Mouse (Mus musculus) hindbrain, embryonic 16.5 days (tissue): ENCODE measurements around the gene Lnx2. TPM values are rescaled to one million over a fixed set of nuclear protein-coding genes. Genes with fewer than 3 reads are reported as not detected.

Experiments used
- ATAC-seq: fragments of 200-750 bp; cut with Nextera tagmentation; 2 replicates; pipeline ENCODE4 v1.8.0; 2017; ENCODE audit warnings: moderate TSS enrichment, moderate library complexity
- H3K27ac ChIP-seq: fragments of 300-500 bp; sonication (generic); 2 replicates; pipeline ENCODE4 v1.5.1; 2014; ENCODE audit warnings: low read depth, mild to moderate bottlenecking, control low read depth, low read length, moderate library complexity
- H3K27me3 ChIP-seq: fragments of 300-500 bp; sonication (generic); replicated peaks from 2 replicates; pipeline ENCODE4 v1.6.1; 2014; ENCODE audit warnings: low read length; ENCODE audit not compliant: control insufficient read depth, insufficient read depth
- H3K36me3 ChIP-seq: fragments of 300-500 bp; sonication (generic); 2 replicates; pipeline ENCODE4 v1.6.1; 2014; ENCODE audit warnings: mild to moderate bottlenecking, low read length, moderate library complexity, mixed read lengths; ENCODE audit not compliant: control insufficient read depth, insufficient read depth
- H3K4me1 ChIP-seq: fragments of 300-500 bp; sonication (generic); 2 replicates; pipeline ENCODE4 v1.6.1; 2014; ENCODE audit warnings: low read depth, low read length; ENCODE audit not compliant: control insufficient read depth, insufficient read depth
- H3K4me2 ChIP-seq: fragments of 300-500 bp; sonication (generic); 2 replicates; pipeline ENCODE4 v1.6.1; 2014; ENCODE audit warnings: mild to moderate bottlenecking, low read length, control low read depth, moderate library complexity
- H3K4me3 ChIP-seq: fragments of 300-500 bp; sonication (generic); 2 replicates; pipeline ENCODE4 v1.5.1; 2014; ENCODE audit warnings: mild to moderate bottlenecking, low read length, control low read depth, moderate library complexity
- H3K9ac ChIP-seq: fragments of 300-500 bp; sonication (generic); 2 replicates; pipeline ENCODE4 v1.6.1; 2014; ENCODE audit warnings: low read depth, mild to moderate bottlenecking, control low read depth, low read length, moderate library complexity
- H3K9me3 ChIP-seq: fragments of 300-500 bp; sonication (generic); 2 replicates; pipeline ENCODE4 v1.6.1; 2014; ENCODE audit warnings: mild to moderate bottlenecking, low read length, moderate library complexity; ENCODE audit not compliant: control insufficient read depth
- WGBS: fragments of 180-500 bp; shearing (Covaris S2); extraction: QIAGEN DNeasy Blood & Tissue Kit; methylation state at CpG from one replicate; pipeline ENCODE4 v1.1.7; 2014; 5-methylcytosine and 5-hydroxymethylcytosine counted together
- polyA plus RNA-seq: library from polyadenylated mRNA; unstranded; fragments of >200 nt; fragmentation: Nextera tagmentation; extraction: Ambion mirVana; gene quantifications from 2 replicates; pipeline ENCODE4 v1.2.1, GENCODE M21; 2015

The Lnx2 gene
- polyA plus RNA-seq, 1 experiment from 2014 or later, result 4.5 TPM

- H3K9me3 ChIP-seq, result no peaks in the 10 kb centered on the region
- ATAC-seq, result no peak
- WGBS, result 79% methylated on average over 5 of the region's 5 CpGs
- H3K36me3 ChIP-seq, result no peaks in the 10 kb centered on the region
- no peaks in the 10 kb centered on the region for H3K4me1 ChIP-seq
- H3K4me3 ChIP-seq, result no peak overlapping the region
- H3K9ac ChIP-seq, result no peak overlapping the region
- no peak overlapping the region for H3K27ac ChIP-seq
- no peak overlapping the region for H3K4me2 ChIP-seq
- H3K27me3 ChIP-seq, result no peaks in the 10 kb centered on the region
Observed at GRCm38 (mm10) chr5:147068876-147069275, 7.5 kb downstream of the Lnx2 start.

GRCm38 (mm10) chr5:147066965-147067364 lies 9.4 kb downstream of the Lnx2 start:
- Histone ChIP-seq H3K27ac (no peak overlapping the region), H3K9me3 (no peaks in the 10 kb centered on the region), H3K9ac (no peak overlapping the region), H3K4me3 (no peak overlapping the region), H3K27me3 (no peaks in the 10 kb centered on the region), H3K4me1 (no peaks in the 10 kb centered on the region), H3K36me3 (no peaks in the 10 kb centered on the region), H3K4me2 (no peak overlapping the region)
- 75% methylated on average over 5 of the region's 5 CpGs for WGBS
- ATAC-seq, result no peak

GRCm38 (mm10) chr5:147066129-147066528 lies 10.3 kb downstream of the Lnx2 start:
- no peak overlapping the region for H3K4me3 ChIP-seq
- H3K36me3 ChIP-seq, result no peaks in the 10 kb centered on the region
- no peak overlapping the region for H3K9ac ChIP-seq
- no peaks in the 10 kb centered on the region for H3K4me1 ChIP-seq
- no peak overlapping the region for H3K4me2 ChIP-seq
- 64% methylated on average over 4 of the region's 4 CpGs for WGBS
- no peak overlapping the region for H3K27ac ChIP-seq
- no peaks in the 10 kb centered on the region for H3K9me3 ChIP-seq
- H3K27me3 ChIP-seq, result no peaks in the 10 kb centered on the region
- no peak for ATAC-seq

- Histone ChIP-seq H3K9ac (no peak overlapping the region), H3K27me3 (no peaks in the 10 kb centered on the region), H3K4me3 (no peak overlapping the region), H3K4me1 (no peaks in the 10 kb centered on the region), H3K36me3 (no peaks in the 10 kb centered on the region), H3K27ac (no peak overlapping the region), H3K9me3 (no peaks in the 10 kb centered on the region), H3K4me2 (no peak overlapping the region)
- WGBS, result 67% methylated on average over 8 of the region's 8 CpGs
- no peak for ATAC-seq
Observed at GRCm38 (mm10) chr5:147063215-147063661, 13.1 kb downstream of the Lnx2 start.

- Histone ChIP-seq H3K9ac (no peak overlapping the region), H3K27ac (no peak overlapping the region), H3K27me3 (no peaks in the 10 kb centered on the region), H3K4me1 (no peaks in the 10 kb centered on the region), H3K4me2 (no peak overlapping the region), H3K36me3 (no peaks in the 10 kb centered on the region), H3K4me3 (no peak overlapping the region), H3K9me3 (no peaks in the 10 kb centered on the region)
- WGBS, result 80% methylated on average over 2 of the region's 2 CpGs
- no peak for ATAC-seq
Observed at GRCm38 (mm10) chr5:147060024-147060423, 16.4 kb downstream of the Lnx2 start.

GRCm38 (mm10) chr5:147059319-147059718 lies 17.1 kb downstream of the Lnx2 start:
- no peak overlapping the region for H3K4me2 ChIP-seq
- peaks cover 3% of the 10 kb centered on the region; the same call in 1 of the 2 replicates for H3K4me1 ChIP-seq
- no peak for ATAC-seq
- H3K9me3 ChIP-seq, result no peaks in the 10 kb centered on the region
- no peaks in the 10 kb centered on the region for H3K27me3 ChIP-seq
- no peaks in the 10 kb centered on the region for H3K36me3 ChIP-seq
- WGBS, result 86% methylated on average over 9 of the region's 9 CpGs
- H3K9ac ChIP-seq, result no peak overlapping the region
- no peak overlapping the region for H3K4me3 ChIP-seq
- H3K27ac ChIP-seq, result no peak overlapping the region

- H3K27ac ChIP-seq, result no peak overlapping the region
- peaks cover 3% of the 10 kb centered on the region; the same call in 1 of the 2 replicates for H3K4me1 ChIP-seq
- no peak overlapping the region for H3K4me3 ChIP-seq
- no peak; the same call in 1 of the 2 replicates for ATAC-seq
- no peaks in the 10 kb centered on the region for H3K27me3 ChIP-seq
- H3K4me2 ChIP-seq, result no peak overlapping the region
- WGBS, result 80% methylated on average over 5 of the region's 5 CpGs
- H3K36me3 ChIP-seq, result no peaks in the 10 kb centered on the region
- no peak overlapping the region for H3K9ac ChIP-seq
- no peaks in the 10 kb centered on the region for H3K9me3 ChIP-seq
Observed at GRCm38 (mm10) chr5:147058661-147059060, 17.7 kb downstream of the Lnx2 start.

GRCm38 (mm10) chr5:147057626-147058414 lies 18.6 kb downstream of the Lnx2 start:
- ATAC-seq, result no peak
- no peak overlapping the region for H3K27ac ChIP-seq
- no peaks in the 10 kb centered on the region for H3K9me3 ChIP-seq
- H3K36me3 ChIP-seq, result no peaks in the 10 kb centered on the region
- no peak overlapping the region for H3K4me2 ChIP-seq
- no peak overlapping the region for H3K9ac ChIP-seq
- no peak overlapping the region for H3K4me3 ChIP-seq
- H3K4me1 ChIP-seq, result peaks cover 3% of the 10 kb centered on the region; the same call in 1 of the 2 replicates
- no peaks in the 10 kb centered on the region for H3K27me3 ChIP-seq
- 89% methylated on average over 9 of the region's 9 CpGs for WGBS

- Histone ChIP-seq H3K27ac (no peak overlapping the region), H3K36me3 (no peaks in the 10 kb centered on the region), H3K27me3 (no peaks in the 10 kb centered on the region), H3K9me3 (no peaks in the 10 kb centered on the region), H3K4me3 (no peak overlapping the region), H3K4me2 (no peak overlapping the region), H3K4me1 (peaks cover 3% of the 10 kb centered on the region; the same call in 1 of the 2 replicates), H3K9ac (no peak overlapping the region)
- no peak for ATAC-seq
- 92% methylated on average over 10 of the region's 10 CpGs for WGBS
Observed at GRCm38 (mm10) chr5:147056712-147057290, 19.6 kb downstream of the Lnx2 start.
